Mouse (Mus musculus): ENCODE data around the gene Slc27a4.
"Not testable (repeated sequence)": the region's sequence is repeated elsewhere in the genome, so short reads cannot be mapped to it uniquely, and the experiment has no call there.

The Slc27a4 gene

DNA sequence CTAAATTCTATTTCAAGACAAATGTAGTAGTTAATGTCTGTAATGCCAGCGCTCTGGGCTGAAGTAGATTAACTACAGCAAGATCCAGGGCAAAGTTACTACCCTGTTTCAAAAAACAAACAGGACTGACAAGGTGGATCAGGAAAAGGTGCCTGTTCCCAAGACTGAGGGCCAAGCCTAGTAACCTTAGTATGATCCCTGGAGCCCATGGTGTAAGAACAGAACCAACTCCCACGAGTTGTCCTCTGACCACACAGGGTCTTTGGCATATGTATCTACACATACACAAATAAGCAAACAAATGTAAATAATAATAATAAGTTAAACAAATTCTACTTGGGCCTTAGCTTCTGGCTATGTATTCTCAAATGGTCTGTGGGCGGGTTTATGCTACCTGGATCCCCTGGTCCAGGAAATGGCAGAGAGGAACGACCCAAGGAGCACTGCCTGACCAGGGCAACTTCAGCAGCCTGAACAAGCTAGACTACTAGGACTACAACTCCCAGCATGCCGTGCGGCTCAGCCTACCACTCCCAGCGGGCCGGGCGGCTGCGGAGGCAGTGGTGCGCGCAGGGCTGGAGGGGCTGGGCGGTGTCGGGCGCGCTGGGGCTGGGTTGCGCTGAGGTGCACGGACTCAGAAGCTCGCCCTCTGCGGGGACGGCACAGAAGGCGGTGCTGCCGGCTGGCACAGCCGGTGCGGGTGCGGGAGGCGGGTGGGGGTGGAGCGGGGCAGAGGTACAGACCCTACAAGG is at the start of gene Slc27a4:
Gene Slc27a4, plus strand, starts transcription at position 560 of the 752 bp plus-strand sequence.
- in situ Hi-C loops (cut with MseI, MboI): no loop called here

DNA sequence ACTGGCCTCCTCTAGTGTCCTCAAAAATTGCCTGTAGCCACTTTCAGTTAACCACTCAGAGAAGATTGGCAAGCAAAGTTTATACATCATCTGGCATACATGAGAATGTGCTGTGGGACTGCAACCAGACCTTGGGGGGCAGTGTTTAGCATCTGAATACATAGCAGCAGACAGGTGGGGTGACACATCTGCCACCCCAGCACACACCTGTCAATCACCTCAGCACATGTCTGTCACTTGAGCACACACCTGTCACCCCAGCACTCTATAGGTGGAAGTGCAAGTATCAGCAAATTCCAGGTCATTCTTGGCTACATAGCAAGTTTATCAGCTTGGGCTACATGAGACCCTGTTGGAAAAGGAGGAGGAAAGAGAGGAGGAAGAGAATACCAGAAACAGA is 46.7 kb upstream of the Slc27a4 start:
- in situ Hi-C loops (cut with MseI, MboI): no loop called here

DNA sequence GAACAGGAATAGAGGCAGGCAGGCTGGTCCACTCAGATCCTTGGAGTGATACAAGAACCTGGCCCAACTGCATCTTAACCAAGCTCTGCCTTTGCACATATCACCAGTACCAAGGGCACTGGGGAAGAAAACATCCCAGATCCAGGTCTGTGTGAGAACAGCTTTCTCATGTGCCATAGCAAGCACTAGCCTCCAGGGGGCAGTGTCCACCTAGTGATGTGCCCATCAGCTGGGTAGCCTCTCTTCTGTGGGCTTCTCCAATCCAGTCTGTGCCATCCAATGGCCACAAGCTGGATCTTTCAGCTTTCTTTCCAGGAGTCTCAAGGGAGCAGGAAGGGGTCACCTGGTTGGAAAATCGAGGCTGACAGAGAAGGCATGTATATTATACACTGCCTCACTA is 37.6 kb upstream of the Slc27a4 start:
- in situ Hi-C loops (cut with MseI, MboI): no loop called here

DNA sequence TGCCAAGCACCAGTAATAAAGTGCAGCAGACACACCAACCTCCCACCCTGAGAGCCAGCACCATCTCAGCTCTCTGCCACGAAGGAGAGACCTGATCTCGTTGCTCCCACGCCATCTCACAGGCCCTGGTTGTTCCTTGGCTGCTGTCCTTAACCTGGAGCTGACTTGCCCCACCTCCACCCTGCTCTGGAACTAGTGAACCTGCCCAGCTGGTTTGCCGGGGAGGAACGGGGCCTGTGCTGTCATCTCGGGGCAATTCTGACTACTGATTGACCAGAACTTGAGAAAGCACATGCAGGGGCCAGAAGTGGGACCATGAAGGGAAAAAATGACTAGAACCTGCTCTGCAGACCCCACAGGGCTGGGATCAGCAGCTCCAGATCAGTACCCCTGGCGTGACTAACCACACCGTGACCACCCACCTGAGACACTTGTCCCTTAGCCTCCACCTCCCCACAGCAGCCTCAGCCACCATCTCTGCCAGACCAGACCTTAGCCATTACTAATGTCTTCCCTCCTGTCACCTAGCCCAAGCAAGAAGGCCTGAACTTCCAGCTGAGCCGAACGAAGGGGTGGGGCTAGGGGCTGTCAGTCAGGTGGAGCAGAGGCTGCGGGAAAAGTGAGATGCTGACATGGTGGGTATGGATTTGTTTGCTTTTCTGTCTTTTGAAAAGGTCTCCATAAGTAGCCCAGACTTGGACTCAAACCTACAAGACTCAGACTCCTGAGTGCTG is 34.3 kb upstream of the Slc27a4 start:
- in situ Hi-C loops (cut with MseI, MboI): no loop called here

DNA sequence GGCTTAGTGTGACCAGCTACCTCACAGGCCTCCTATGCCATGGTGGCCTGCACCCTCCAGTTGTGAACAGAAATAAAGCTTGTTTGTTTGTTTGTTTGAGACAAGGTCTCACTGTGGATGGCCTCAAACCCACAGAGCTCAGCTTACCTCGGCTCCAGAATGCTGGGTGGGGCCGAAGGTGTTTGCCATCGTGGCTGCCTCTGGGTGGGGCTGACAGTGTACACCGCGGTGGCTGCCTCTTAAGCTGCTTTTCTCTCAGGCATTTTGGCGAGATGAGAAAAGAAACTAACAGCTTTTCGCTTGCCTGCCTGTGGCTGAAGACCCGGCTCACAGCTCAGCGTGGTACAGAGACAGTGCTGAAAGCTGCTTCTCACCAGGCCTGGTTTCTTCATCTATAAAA is 33.5 kb upstream of the Slc27a4 start:
- in situ Hi-C loops (cut with MseI, MboI): no loop called here

DNA sequence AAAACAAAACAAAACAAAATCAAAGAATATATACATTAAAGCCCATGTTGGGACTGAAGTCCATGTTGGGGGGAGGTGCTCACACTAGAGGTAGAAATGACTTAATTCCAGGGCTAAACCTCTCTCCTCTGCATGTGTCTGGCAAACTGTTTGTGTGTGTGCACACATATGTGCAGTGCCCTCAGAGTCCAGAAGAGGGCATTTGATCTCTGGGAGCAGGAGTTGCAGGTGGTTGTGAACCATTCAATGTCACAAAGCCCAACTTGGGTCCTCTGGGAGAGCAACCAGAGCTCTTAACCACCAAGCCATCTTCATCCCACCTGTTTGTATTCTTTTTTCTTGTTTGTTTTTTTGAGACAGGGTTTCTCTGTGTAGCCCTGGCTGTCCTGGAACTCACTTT is 32.3 kb upstream of the Slc27a4 start:
- in situ Hi-C loops (cut with MseI, MboI): no loop called here

DNA sequence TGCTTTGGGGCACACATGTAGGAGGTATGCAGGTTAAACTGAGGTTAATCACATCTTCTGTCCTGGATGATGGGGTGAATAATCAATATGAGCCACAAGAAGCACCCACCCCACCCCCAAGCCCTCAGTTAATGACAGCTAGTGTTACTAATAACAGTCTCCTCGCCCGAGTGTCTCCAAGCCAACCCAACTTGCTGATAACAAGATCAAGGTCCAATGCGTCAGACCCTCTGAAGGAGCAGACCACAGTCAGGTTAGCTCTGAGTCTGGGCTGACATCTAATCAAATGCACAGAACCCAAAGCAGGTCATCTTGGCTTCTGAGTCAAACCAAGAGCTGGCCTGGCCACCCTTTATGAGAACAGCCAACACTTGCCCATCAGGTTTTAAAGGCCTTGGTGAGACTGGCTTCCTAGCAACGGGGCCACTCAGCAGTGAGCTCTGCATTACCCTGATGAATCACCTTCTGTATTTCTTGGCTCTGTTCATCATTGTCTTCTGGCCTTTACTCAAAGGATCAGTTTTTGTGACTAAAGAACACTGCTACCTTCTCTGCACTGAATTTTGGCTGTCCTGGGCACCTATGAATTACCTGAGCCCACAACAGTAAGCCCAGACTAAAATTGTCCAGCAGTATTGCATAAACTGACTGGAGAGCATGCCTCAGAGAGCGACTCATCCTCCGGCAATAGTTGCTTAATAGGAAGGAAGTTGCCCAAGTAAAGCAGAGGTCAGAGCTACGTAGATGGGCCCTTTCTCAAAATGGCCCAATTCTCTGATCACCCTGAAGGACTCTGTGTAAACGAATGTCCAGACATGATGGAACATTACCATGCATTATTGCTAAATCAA is 30.6 kb upstream of the Slc27a4 start:
- in situ Hi-C loops (cut with MseI, MboI): no loop called here

DNA sequence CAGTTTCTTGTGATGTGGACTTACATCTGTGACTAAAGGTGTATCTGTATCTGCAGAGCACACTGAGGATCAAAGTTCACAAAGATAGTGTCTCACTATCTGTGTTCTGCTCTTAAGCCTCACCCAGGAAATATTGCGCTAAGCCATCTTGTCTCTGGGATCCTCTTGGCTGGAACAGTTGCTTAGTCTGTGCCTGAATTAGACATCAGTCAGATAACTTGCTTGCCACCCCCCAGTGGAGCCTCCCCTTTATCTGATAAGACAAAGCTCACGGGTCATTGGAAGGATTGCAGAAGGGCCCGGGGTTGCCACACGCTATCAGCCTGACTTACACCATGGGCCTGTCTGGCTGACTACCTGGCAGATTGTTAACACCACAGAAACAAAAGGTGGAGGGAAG is 29.1 kb upstream of the Slc27a4 start:
- in situ Hi-C loops (cut with MseI, MboI): no loop called here

DNA sequence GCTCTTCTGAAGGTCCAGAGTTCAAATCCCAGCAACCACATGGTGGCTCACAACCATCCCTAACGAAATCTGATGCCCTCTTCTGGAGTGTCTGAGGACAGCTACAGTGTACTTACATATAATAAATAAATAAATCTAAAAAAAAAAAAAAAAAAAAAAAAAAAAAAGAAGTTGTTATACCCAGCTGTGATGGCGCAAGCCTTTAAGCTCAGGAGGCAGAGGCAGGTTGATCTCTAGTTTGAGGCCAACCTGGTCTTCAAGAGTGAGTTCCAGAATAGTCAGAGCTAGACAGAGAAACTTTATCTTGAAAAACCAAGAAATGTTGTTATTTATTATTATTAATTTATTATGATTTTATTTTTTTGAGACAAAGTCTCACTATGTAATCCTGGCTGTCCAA is 21.2 kb upstream of the Slc27a4 start:
- in situ Hi-C loops (cut with MseI, MboI): not testable (repeated sequence)

DNA sequence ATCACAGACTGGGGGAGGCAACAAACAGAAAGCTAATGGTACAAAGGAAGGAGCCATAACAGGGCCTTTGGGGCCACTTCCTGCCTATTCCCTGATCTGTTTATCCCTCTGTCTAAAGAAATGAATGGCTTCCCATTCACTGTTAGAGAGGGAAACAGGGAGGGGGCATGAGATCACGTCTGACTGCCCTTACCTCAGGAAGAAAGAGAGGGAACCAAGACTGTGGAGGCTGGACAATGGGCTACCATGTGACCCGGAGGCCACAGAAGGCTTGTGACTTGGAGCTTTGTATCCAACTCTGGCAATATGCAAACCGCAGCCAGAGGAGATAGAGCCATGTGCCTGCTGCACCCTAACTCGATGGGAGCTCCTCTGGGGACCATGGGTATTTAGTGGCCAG is 18.1 kb upstream of the Slc27a4 start:
- in situ Hi-C loops (cut with MseI, MboI): no loop called here

DNA sequence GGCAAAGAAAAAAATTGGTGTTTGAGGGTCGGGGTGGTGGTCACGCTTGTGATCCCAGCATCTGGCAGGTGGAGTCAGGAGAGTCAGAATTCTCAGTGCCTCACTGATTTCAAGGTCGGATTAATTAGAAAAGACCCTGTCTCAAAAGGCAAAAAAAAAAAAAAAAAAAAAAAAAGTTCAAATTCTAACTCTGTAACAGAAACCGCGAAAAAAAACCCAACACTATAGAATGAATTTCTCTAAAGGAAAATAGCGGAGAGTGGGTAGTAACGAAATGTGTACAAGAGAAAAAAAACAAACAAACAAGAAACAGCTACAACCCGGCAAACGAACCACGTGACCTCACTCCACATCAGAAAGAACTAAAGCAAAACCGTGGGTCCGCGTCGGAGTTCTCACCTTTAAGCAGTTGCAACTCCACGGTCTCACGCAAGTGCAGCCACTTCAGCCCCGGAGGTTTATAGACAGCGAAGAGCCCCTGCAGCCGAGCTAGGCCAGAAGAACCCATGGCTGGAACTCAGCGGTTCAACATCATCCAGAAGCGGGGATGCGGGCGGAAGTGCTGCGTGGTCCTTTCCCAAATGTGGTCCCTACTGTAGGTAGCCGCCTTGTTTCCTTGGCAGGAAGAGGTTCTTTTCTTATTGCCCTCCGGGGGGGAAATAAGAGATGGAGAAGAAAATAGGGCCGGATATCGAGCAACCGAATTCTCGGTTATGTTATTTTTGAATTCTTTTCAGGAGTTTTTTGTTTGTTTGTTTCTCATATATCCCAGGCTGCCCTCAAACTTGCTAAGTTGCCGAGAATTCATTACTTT is 15.1 kb upstream of the Slc27a4 start, which contains the start of gene Coq4:
Gene Coq4, plus strand, starts transcription at position 390 of the 814 bp plus-strand sequence.
- in situ Hi-C loops (cut with MseI, MboI): no loop called here

DNA sequence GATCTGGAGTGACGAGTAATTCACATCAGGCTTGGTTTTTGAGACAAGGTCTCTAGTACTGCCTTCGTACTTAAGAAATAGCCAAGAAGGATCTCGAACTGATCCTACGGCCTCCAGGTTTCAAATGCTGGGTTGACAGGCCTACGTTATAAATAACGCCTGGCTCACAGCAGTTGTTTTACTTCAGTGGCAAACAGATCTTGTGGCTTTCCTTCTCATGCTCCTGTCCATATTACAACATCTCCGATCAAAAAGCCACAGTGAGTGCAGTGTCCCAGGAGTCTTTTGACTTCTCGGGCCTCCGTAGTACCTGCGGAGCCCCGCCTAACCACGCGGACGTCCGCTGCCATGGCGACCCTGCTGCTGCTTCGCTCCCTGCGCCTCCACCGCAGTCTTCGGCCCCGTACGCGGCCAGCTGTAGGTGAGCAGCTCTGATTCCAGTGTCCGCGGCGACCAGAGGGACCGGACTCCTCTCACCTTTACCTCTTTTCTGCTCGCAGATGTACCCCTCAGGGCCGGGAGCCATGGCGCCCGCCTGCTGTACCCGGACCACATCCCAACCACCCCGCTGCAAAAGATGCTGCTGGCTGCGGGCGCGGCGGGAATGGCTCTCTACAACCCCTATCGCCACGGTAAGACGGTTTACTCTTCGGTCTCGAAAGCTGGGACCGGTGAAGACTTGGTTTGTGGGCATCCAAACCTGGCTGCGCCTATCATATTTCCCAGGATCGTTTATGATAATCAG is 14.3 kb upstream of the Slc27a4 start, which contains the start of gene Trub2:
Gene Trub2, minus strand, starts transcription at position 566 of the 745 bp plus-strand sequence.
- in situ Hi-C loops (cut with MseI, MboI): no loop called here

DNA sequence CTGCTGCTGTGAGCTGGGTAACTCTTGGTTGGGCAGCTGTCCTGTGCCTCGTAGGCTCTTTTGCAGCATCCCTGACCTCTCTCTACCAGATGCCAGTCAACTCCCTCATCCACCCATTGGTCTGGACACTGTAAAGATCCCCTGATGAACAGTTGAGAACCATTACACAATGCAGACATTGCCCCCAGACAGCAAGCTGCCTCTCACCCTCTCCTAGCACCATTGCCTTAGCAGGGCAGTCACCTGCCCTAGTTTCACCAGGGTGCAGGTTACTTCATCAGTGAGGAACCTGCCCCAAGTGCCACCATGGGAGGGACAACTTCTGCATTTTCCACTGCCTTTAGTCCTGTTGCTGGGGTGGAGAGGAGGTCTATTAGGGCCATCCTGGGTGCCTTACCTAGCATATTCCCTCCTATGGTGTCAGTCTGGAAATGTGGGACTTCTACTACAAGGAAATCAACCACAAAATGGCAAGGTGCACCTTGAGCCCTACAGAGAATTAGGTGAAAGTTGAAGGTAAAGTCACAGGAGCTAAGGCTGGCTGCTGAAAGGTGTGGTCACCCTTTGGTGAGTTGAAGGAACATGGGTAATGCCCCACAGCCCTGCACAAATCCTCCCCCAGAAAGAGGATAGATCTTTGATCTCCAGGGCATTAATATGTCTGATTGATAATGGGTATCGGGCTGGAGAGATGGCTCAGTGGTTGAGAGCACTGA is 9.5 kb upstream of the Slc27a4 start:
- in situ Hi-C loops (cut with MseI, MboI): no loop called here

DNA sequence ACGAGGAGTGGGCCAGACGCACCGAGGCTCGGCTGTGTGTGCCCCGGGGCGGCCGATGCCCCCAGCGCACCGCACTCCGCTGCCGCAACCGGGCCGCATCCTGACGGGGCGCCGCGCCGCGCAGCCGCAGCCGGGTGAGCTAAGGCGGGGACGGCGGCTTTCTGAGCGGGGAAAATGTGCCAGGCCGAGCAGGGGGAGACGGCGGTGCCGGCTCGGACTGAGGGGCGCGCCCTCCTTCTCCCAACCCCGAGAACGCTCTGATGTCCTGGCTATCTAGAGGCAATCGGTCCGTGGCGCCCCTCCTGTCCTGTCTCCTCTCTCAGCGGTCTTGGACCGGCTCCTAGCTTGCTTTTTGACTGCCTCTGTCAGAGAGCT is 380 bp downstream of the Slc27a4 start:
- in situ Hi-C loops (cut with MseI, MboI): no loop called here

DNA sequence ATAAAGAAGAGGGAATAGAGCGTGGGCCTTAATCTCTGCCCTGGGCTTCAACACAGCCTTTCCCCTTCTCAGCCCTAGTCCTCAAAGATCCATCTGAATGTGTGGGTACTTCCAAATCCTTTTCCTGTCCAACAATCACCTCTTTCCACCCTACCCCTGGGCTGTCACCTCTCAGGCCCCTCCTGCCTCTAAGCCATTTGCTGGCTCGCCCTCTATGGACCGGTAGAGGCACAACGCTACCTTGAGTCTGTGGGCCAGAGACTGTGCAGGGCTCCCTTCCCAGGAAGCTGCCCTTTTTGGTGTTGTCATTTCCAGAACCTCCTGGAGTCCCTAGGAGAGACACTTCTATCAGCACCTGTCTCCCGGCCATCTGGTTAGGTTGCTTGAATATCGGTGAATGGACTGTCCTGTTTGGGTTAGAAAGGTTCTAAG is 982 bp downstream of the Slc27a4 start:
- in situ Hi-C loops (cut with MseI, MboI): no loop called here

DNA sequence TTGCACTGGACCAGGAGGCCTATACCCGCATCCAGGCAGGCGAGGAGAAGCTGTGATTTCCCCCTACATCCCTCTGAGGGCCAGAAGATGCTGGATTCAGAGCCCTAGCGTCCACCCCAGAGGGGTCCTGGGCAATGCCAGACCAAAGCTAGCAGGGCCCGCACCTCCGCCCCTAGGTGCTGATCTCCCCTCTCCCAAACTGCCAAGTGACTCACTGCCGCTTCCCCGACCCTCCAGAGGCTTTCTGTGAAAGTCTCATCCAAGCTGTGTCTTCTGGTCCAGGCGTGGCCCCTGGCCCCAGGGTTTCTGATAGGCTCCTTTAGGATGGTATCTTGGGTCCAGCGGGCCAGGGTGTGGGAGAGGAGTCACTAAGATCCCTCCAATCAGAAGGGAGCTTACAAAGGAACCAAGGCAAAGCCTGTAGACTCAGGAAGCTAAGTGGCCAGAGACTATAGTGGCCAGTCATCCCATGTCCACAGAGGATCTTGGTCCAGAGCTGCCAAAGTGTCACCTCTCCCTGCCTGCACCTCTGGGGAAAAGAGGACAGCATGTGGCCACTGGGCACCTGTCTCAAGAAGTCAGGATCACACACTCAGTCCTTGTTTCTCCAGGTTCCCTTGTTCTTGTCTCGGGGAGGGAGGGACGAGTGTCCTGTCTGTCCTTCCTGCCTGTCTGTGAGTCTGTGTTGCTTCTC is 13.4 kb downstream of the Slc27a4 start:
- in situ Hi-C loops (cut with MseI, MboI): no loop called here

DNA sequence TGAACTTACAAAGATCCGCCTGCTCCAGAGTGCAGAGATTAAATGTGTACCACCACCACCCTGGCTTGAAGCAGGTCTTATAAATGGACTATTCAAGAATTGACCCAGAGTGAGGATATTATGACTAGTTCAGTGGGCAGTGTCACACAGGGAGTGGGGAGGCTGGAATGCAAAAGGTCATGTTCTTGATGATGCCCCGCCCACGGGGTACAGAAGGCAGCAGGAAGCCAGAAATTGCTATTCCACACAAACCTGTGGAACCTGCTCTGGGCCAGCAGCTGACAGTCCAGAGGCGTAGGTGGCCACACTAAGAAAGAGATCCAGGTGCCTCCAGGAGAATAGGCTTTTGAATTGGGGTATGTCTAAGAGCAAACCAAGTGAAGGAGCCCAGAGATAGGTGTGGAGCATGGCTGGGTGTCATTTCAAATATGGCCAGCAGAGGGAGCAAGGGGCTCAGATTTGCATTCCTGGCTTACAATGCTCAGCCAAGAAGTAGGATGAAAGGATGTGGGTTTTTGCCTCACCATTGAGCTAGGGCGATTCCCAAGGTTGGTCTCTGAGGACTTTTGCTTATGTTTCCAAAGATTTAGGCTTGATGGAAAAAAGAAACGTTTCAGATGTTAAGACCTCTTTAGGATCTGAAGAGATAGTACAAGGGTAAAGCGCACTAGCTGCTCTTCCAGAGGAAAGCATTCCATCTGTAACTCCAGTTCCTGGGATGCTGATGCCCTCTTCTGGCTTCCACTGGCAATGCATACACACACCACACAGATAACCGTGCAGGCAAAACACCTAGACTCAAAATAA is 15.2 kb downstream of the Slc27a4 start:
- in situ Hi-C loops (cut with MseI, MboI): no loop called here

DNA sequence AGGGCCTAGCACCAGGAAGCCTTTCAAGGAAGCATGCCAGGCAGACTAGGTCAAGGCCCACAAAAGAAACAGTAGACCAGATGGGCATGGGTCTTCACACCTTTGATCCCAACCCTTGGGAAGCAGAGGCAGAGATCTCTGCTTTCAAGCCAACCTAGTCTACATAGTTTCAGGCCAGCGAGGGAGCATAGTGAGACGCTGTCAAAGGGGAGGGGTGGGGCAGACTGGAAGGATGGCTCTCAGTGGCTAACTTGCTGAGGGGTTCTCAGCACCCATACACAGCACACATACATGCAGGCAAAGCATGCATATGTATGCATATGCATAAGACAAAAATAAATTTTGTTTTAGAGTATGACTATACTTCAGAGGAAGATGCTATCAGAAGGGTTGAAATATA is 16.9 kb downstream of the Slc27a4 start:
- in situ Hi-C loops (cut with MseI, MboI): no loop called here
